Mouse (Mus musculus): Measurements from ENCODE around the gene Rcc1. TPM values are rescaled to one million over a fixed set of nuclear protein-coding genes. Genes with fewer than 3 reads are reported as not detected.

The Rcc1 gene
- total RNA-seq (2014; rRNA removed; ENCODE audit: low replicate concordance) (20.6 and 20.8 TPM in 2 replicates), polyA plus RNA-seq (2015; fragmentation: Nextera tagmentation; extraction: Ambion mirVana) (17.1 and 18.6 TPM in 2 replicates)

GRCm38 (mm10) chr4:132353481-132353885 lies at the start of gene Rcc1:
Gene Rcc1, minus strand, starts transcription at chr4:132353605.
- TF ChIP-seq EP300 (IDR thresholded peaks at IDR 0.05; ENCODE audit: low read depth) (no peak), CTCF (IDR thresholded peaks at IDR 0.05; ENCODE audit: low read depth) (no peak; the same call in 1 of the 2 replicates)
- peak; percentile 93 for ATAC-seq (ENCODE audit: insufficient read depth, low read depth)
- peaks cover 10% of the 10 kb centered on the region; the same call in 1 of the 2 replicates for H3K4me1 ChIP-seq (ENCODE audit: control insufficient read depth, insufficient read depth)
- H3K27me3 ChIP-seq (ENCODE audit: control insufficient read depth, insufficient read depth, low read length), result no peaks in the 10 kb centered on the region
- H3K9me3 ChIP-seq (replicated peaks; ENCODE audit: control insufficient read depth, low read length), result no peaks in the 10 kb centered on the region
- H3K27ac ChIP-seq (ENCODE audit: low read depth), result peak within 1 kb of the TSS; percentile 98
- H3K9ac ChIP-seq (replicated peaks; ENCODE audit: low read depth, low read length), result peak within 1 kb of the TSS; percentile 83
- peak within 1 kb of the TSS; percentile 87 for H3K4me3 ChIP-seq (ENCODE audit: low read depth, low read length)
- peak within 1 kb of the TSS; percentile 81 for H3K4me2 ChIP-seq (ENCODE audit: low read depth, low read length)
- WGBS, result under 1% methylated on average over 31 of the region's 31 CpGs
- peak; percentile 94 for DNase-seq (ENCODE audit: low spot score)
- peaks cover 38% of the 10 kb centered on the region for H3K36me3 ChIP-seq (replicated peaks; ENCODE audit: control insufficient read depth, insufficient read depth, low read length)

DNA sequence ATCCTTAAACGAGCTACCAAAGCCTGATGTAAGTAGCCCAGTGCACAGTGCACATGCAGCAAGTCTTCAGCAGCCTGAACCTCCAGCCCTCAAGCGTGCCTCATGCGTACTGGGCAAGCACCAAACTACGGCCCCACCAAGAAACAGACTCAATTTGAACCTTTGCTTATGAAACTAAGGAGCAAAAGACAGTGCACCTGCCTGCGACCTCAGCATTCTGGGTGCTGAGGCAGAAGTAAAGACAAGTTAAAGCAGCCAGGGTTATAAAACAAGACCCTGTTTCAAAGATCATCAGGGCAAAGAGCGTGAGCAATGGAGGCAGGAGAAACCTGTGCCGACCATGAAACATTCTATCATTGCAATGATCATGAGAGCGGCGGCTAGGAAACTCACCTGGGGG lies 47.6 kb upstream of the Rcc1 start:
- WGBS, result 92% methylated on average over 9 of the region's 9 CpGs

DNA sequence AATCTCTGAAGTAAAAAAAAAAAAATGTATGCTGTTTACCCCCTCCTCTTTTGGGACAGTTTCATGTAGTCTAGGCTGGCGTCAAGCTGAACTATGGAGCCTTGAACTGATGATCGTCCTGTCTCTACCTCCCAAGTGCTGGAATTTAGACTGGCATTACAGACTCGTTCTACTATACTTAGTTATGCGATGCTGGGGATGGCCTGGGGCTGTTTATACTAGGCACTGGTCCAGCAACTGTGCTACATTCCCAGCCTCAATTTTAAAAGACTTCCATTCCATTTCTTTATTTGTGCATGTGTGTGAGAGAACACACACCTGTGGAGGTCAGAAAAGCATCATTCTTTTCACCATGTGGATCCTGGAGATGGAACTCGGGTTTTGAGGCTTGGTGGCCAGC lies 45.5 kb upstream of the Rcc1 start:
- ATAC-seq (ENCODE audit: insufficient read depth, low read depth) (no peak), DNase-seq (ENCODE audit: low spot score) (no peak)
- Histone ChIP-seq H3K4me1 (ENCODE audit: control insufficient read depth, insufficient read depth) (peaks cover 16% of the 10 kb centered on the region), H3K9me3 (replicated peaks; ENCODE audit: control insufficient read depth, low read length) (no peaks in the 10 kb centered on the region), H3K4me2 (ENCODE audit: low read depth, low read length) (no peak overlapping the region), H3K27me3 (ENCODE audit: control insufficient read depth, insufficient read depth, low read length) (no peaks in the 10 kb centered on the region), H3K36me3 (replicated peaks; ENCODE audit: control insufficient read depth, insufficient read depth, low read length) (no peaks in the 10 kb centered on the region), H3K27ac (ENCODE audit: low read depth) (peak overlapping the region; percentile 22; the same call in 1 of the 2 replicates), H3K4me3 (ENCODE audit: low read depth, low read length) (no peak overlapping the region), H3K9ac (replicated peaks; ENCODE audit: low read depth, low read length) (no peak overlapping the region)
- 42% methylated on average over 5 of the region's 5 CpGs for WGBS
- TF ChIP-seq EP300 (IDR thresholded peaks at IDR 0.05; ENCODE audit: low read depth) (no peak), CTCF (IDR thresholded peaks at IDR 0.05; ENCODE audit: low read depth) (no peak)

More for the DNA sequence above, 47.6 kb upstream of the Rcc1 start:
- DNase-seq (ENCODE audit: low spot score), result no peak
- H3K9ac ChIP-seq (replicated peaks; ENCODE audit: low read depth, low read length), result no peak overlapping the region
- H3K27ac ChIP-seq (ENCODE audit: low read depth), result no peak overlapping the region
- ATAC-seq (ENCODE audit: insufficient read depth, low read depth), result no peak
- H3K4me1 ChIP-seq (ENCODE audit: control insufficient read depth, insufficient read depth), result peaks cover 16% of the 10 kb centered on the region
- no peaks in the 10 kb centered on the region for H3K9me3 ChIP-seq (replicated peaks; ENCODE audit: control insufficient read depth, low read length)
- H3K27me3 ChIP-seq (ENCODE audit: control insufficient read depth, insufficient read depth, low read length), result no peaks in the 10 kb centered on the region
- no peaks in the 10 kb centered on the region for H3K36me3 ChIP-seq (replicated peaks; ENCODE audit: control insufficient read depth, insufficient read depth, low read length)
- no peak overlapping the region for H3K4me3 ChIP-seq (ENCODE audit: low read depth, low read length)
- no peak overlapping the region for H3K4me2 ChIP-seq (ENCODE audit: low read depth, low read length)
- no peak for TF ChIP-seq CTCF (IDR thresholded peaks at IDR 0.05; ENCODE audit: low read depth)
- TF ChIP-seq EP300 (IDR thresholded peaks at IDR 0.05; ENCODE audit: low read depth), result no peak

GRCm38 (mm10) chr4:132398045-132398774 lies 44.8 kb upstream of the Rcc1 start:
- H3K9ac ChIP-seq (replicated peaks; ENCODE audit: low read depth, low read length), result peak overlapping the region; percentile 58
- TF ChIP-seq EP300 (IDR thresholded peaks at IDR 0.05; ENCODE audit: low read depth) (no peak), CTCF (IDR thresholded peaks at IDR 0.05; ENCODE audit: low read depth) (no peak; the same call in 1 of the 2 replicates)
- peak overlapping the region; percentile 84 for H3K27ac ChIP-seq (ENCODE audit: low read depth)
- H3K4me3 ChIP-seq (ENCODE audit: low read depth, low read length), result peak overlapping the region; percentile 57
- no peaks in the 10 kb centered on the region for H3K27me3 ChIP-seq (ENCODE audit: control insufficient read depth, insufficient read depth, low read length)
- 4% methylated on average over 11 of the region's 11 CpGs for whole genome bisulfite sequencing
- no peaks in the 10 kb centered on the region for H3K36me3 ChIP-seq (replicated peaks; ENCODE audit: control insufficient read depth, insufficient read depth, low read length)
- H3K9me3 ChIP-seq (replicated peaks; ENCODE audit: control insufficient read depth, low read length), result no peaks in the 10 kb centered on the region
- DNase-seq (ENCODE audit: low spot score) (peak; percentile 97), ATAC-seq (ENCODE audit: insufficient read depth, low read depth) (peak; percentile 97)
- peak overlapping the region; percentile 75 for H3K4me2 ChIP-seq (ENCODE audit: low read depth, low read length)
- H3K4me1 ChIP-seq (ENCODE audit: control insufficient read depth, insufficient read depth), result peaks cover 16% of the 10 kb centered on the region

GRCm38 (mm10) chr4:132397120-132397519 lies 43.7 kb upstream of the Rcc1 start:
- peaks cover 16% of the 10 kb centered on the region for H3K4me1 ChIP-seq (ENCODE audit: control insufficient read depth, insufficient read depth)
- no peak overlapping the region for H3K9ac ChIP-seq (replicated peaks; ENCODE audit: low read depth, low read length)
- H3K4me3 ChIP-seq (ENCODE audit: low read depth, low read length), result peak overlapping the region; percentile 57
- no peaks in the 10 kb centered on the region for H3K36me3 ChIP-seq (replicated peaks; ENCODE audit: control insufficient read depth, insufficient read depth, low read length)
- ATAC-seq (ENCODE audit: insufficient read depth, low read depth), result no peak
- H3K9me3 ChIP-seq (replicated peaks; ENCODE audit: control insufficient read depth, low read length), result no peaks in the 10 kb centered on the region
- WGBS, result 50% methylated on average over 3 of the region's 3 CpGs
- H3K4me2 ChIP-seq (ENCODE audit: low read depth, low read length), result peak overlapping the region; percentile 75
- no peak for DNase-seq (ENCODE audit: low spot score)
- H3K27ac ChIP-seq (ENCODE audit: low read depth), result peak overlapping the region; percentile 84
- no peaks in the 10 kb centered on the region for H3K27me3 ChIP-seq (ENCODE audit: control insufficient read depth, insufficient read depth, low read length)
- TF ChIP-seq EP300 (IDR thresholded peaks at IDR 0.05; ENCODE audit: low read depth), result no peak
- no peak for TF ChIP-seq CTCF (IDR thresholded peaks at IDR 0.05; ENCODE audit: low read depth)

All from heart, postnatal 0 days (tissue).